Mouse (Mus musculus) adrenal gland (tissue): Measurements from ENCODE around the gene Erc2.

Experiments
- intact Hi-C: fragments of 180-260 bp; cut with DNase I; formaldehyde crosslinking; loops from one replicate; pipeline ENCODE4 v1.15.1; 2025

Gene Erc2

GRCm38 (mm10) chr14:28521106-28521505 lies 898.9 kb downstream of the Erc2 start:
- intact Hi-C loops = no loop called here

GRCm38 (mm10) chr14:28522611-28523010 lies 900.4 kb downstream of the Erc2 start:
- intact Hi-C loops = no loop called here

DNA sequence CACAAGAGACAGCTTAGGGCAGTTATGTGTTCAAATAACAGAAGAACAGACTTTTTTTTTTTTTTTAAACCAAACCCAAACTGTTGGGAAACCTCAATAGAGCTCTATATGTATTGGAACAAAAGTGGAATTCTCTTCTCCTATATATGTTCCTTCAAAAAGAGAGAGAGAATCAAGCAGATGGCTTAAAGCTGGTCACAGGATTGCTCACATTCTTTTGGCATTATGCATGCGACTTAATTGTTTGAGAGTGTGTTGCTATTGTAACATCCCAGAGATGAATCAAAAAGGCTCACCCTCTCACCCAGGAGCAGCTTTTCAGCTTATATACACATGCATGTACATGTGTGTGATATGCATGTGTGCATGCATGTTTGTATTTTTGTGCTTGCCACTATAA lies 903.3 kb downstream of the Erc2 start:
- intact Hi-C loops = no loop called here
